Mouse (Mus musculus) intestine, postnatal 0 days (tissue): ENCODE measurements around the gene Rec8. TPM values are rescaled to one million over a fixed set of nuclear protein-coding genes. Genes with fewer than 3 reads are reported as not detected.

Experiments
- ATAC-seq: fragments of 200-750 bp; cut with Nextera tagmentation; 2 replicates; pipeline ENCODE4 v1.8.0; 2017; ENCODE audit warnings: mild to moderate bottlenecking, moderate TSS enrichment, moderate library complexity
- H3K27ac ChIP-seq: fragments of 300-500 bp; sonication (generic); 2 replicates; pipeline ENCODE4 v1.5.1; 2014; ENCODE audit warnings: mild to moderate bottlenecking, low read depth, low read length, moderate library complexity
- H3K27me3 ChIP-seq: fragments of 300-500 bp; sonication (generic); replicated peaks from 2 replicates; pipeline ENCODE4 v1.6.1; 2014; ENCODE audit warnings: low read length, mixed read lengths; ENCODE audit not compliant: control insufficient read depth, insufficient read depth
- H3K36me3 ChIP-seq: fragments of 300-500 bp; sonication (generic); 2 replicates; pipeline ENCODE4 v1.6.1; 2014; ENCODE audit warnings: mild to moderate bottlenecking, moderate library complexity; ENCODE audit not compliant: control insufficient read depth, insufficient read depth
- H3K4me1 ChIP-seq: fragments of 300-500 bp; sonication (generic); replicated peaks from 2 replicates; pipeline ENCODE4 v1.6.1; 2014; ENCODE audit warnings: antibody characterized with exemption, low read length, mixed read lengths; ENCODE audit not compliant: control insufficient read depth, insufficient read depth
- H3K4me2 ChIP-seq: fragments of 300-500 bp; sonication (generic); replicated peaks from 2 replicates; pipeline ENCODE4 v1.6.1; 2014; ENCODE audit warnings: low read depth, mild to moderate bottlenecking, moderate library complexity
- H3K4me3 ChIP-seq: fragments of 300-500 bp; sonication (generic); 2 replicates; pipeline ENCODE4 v1.5.1; 2014; ENCODE audit warnings: low read depth, low read length
- H3K9ac ChIP-seq: fragments of 300-500 bp; sonication (generic); 2 replicates; pipeline ENCODE4 v1.6.1; 2014; ENCODE audit warnings: mild to moderate bottlenecking, low read depth, low read length
- H3K9me3 ChIP-seq: fragments of 300-500 bp; sonication (generic); 2 replicates; pipeline ENCODE4 v1.6.1; 2016; ENCODE audit warnings: mixed run types; ENCODE audit not compliant: control insufficient read depth
- CTCF ChIP-seq: sonication (generic); IDR thresholded peaks from 2 replicates; pipeline ENCODE4 v1.5.1; 2016; ENCODE audit warnings: low read depth, mild to moderate bottlenecking, control low read depth, antibody characterized with exemption, moderate library complexity
- WGBS: fragments of 180-500 bp; shearing (Covaris S2); extraction: QIAGEN DNeasy Blood & Tissue Kit; methylation state at CpG from one replicate; pipeline ENCODE4 v1.1.7; 2014; 5-methylcytosine and 5-hydroxymethylcytosine counted together
- polyA plus RNA-seq: library from polyadenylated mRNA; unstranded; fragments of >200 nt; fragmentation: Nextera tagmentation; extraction: Ambion mirVana; gene quantifications from 2 replicates; pipeline ENCODE4 v1.2.1, GENCODE M21; 2015

The Rec8 gene
- polyA plus RNA-seq, 1 experiment from 2014 or later = 30.1 TPM

- no peaks in the 10 kb centered on the region for H3K9me3 ChIP-seq
- H3K4me2 ChIP-seq = peak within 1 kb of the TSS; percentile 66
- H3K27me3 ChIP-seq = no peaks in the 10 kb centered on the region
- ATAC-seq = peak; percentile 85
- H3K27ac ChIP-seq = peak within 1 kb of the TSS; percentile 97
- peak; percentile 44 for TF ChIP-seq CTCF
- H3K9ac ChIP-seq = peak within 1 kb of the TSS; percentile 91
- under 1% methylated on average over 88 of the region's 89 CpGs for WGBS
- H3K4me3 ChIP-seq = peak within 1 kb of the TSS; percentile 90
- H3K4me1 ChIP-seq = no peaks in the 10 kb centered on the region
- peaks cover 23% of the 10 kb centered on the region for H3K36me3 ChIP-seq
These were observed 25.4 kb downstream of the Rec8 start, which contains the start of gene Tm9sf1 for GRCm38 (mm10) chr14:55643060-55643907. Gene Tm9sf1 (minus strand): TSS chr14:55643806.

DNA sequence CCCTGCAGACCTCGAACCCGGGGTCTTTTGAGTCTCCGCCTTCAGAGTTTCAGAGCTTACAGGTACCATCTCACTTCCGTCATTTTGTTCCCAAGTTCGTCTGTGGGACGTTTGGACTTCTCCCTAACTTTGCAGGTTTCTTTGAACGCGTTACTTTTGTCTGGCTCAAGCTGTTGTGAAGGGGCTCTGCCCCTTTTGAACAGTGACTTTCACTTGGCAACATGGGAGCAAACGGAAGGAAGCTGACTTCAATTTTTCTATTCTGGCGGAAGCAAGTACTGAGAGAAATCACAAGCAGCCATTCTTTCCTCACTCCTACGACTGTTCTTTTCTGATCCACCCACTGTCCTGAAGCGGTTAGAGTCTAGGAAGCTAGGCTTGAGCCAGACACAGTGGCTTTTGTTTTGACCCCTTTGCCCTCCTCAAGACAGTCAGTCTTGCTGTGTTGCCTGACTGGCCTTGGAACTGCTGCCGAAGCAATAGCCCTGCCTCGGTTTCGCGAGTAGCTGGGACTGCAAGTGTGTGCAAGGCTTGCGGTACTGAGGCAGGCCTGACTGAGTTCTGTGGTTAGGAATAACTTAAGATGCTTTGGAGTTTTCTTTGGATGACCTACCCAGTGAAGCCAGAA is 26.5 kb downstream of the Rec8 start:
- 10% methylated on average over 17 of the region's 17 CpGs for WGBS
- peak overlapping the region; percentile 91; the same call in 1 of the 2 replicates for H3K9ac ChIP-seq
- ATAC-seq = no peak
- no peaks in the 10 kb centered on the region for H3K27me3 ChIP-seq
- H3K9me3 ChIP-seq = no peaks in the 10 kb centered on the region
- H3K27ac ChIP-seq = peak overlapping the region; percentile 97
- no peak for TF ChIP-seq CTCF
- peaks cover 13% of the 10 kb centered on the region; the same call in 1 of the 2 replicates for H3K36me3 ChIP-seq
- peak overlapping the region; percentile 66 for H3K4me2 ChIP-seq
- peak overlapping the region; percentile 90 for H3K4me3 ChIP-seq
- no peaks in the 10 kb centered on the region for H3K4me1 ChIP-seq

- Histone ChIP-seq H3K4me3 (no peak within 1 kb of the TSS), H3K36me3 (no peaks in the 10 kb centered on the region), H3K27ac (no peak within 1 kb of the TSS), H3K4me2 (no peak within 1 kb of the TSS), H3K4me1 (no peaks in the 10 kb centered on the region), H3K9ac (no peak within 1 kb of the TSS), H3K27me3 (no peaks in the 10 kb centered on the region), H3K9me3 (no peaks in the 10 kb centered on the region)
- 89% methylated on average over 2 of the region's 2 CpGs for WGBS
- no peak for ATAC-seq
- TF ChIP-seq CTCF = no peak
These were observed 32.0 kb downstream of the Rec8 start, which contains the start of gene Tssk4 for GRCm38 (mm10) chr14:55649884-55650283. Gene Tssk4 (plus strand): TSS chr14:55650184.

DNA sequence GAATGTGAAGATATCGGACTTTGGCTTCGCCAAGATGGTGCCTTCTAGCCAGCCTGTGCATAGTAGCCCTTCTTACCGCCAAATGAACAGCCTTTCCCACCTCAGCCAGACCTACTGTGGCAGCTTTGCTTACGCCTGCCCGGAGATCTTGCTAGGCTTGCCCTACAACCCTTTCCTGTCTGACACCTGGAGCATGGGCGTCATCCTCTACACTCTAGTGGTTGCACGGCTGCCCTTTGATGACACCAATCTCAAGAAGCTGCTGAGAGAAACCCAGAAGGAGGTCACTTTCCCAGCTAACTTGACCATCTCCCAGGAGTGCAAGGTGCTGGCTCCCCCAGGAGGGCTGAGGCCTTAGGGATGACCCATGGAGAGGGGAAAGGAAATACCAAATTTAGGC is 33.7 kb downstream of the Rec8 start:
- Histone ChIP-seq H3K4me2 (no peak overlapping the region), H3K4me3 (no peak overlapping the region), H3K9me3 (no peaks in the 10 kb centered on the region), H3K27ac (no peak overlapping the region), H3K36me3 (no peaks in the 10 kb centered on the region), H3K9ac (no peak overlapping the region), H3K4me1 (no peaks in the 10 kb centered on the region), H3K27me3 (no peaks in the 10 kb centered on the region)
- no peak for ATAC-seq
- 88% methylated on average over 7 of the region's 7 CpGs for WGBS
- no peak for TF ChIP-seq CTCF

DNA sequence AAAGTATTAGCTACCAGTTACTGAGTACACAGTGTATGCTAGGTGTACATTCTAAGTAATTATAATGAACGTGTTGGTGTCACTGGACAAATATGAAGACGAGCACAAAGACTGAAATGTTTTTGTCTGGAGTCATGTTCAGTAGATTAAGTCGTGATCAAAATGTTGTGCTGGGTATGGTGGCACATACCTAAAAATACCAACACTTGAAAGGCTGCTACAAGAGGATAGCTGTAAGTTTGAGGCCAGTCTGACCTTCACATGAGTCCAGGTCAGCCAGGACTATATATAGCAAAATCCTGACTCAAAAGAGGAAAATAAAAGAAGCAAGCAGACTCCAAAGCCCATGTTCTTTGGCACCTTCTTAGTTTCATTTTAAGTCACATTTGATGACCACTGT is 39.1 kb downstream of the Rec8 start:
- Histone ChIP-seq H3K4me2 (no peak overlapping the region), H3K4me3 (no peak overlapping the region), H3K9me3 (no peaks in the 10 kb centered on the region), H3K4me1 (0 out of 2 replicates have a peak, but pooled peaks cover 4% of the 10 kb centered on the region), H3K36me3 (no peaks in the 10 kb centered on the region), H3K27me3 (no peaks in the 10 kb centered on the region), H3K9ac (no peak overlapping the region), H3K27ac (no peak overlapping the region)
- ATAC-seq = no peak
- WGBS = 82% methylated on average over 3 of the region's 3 CpGs
- TF ChIP-seq CTCF = no peak

DNA sequence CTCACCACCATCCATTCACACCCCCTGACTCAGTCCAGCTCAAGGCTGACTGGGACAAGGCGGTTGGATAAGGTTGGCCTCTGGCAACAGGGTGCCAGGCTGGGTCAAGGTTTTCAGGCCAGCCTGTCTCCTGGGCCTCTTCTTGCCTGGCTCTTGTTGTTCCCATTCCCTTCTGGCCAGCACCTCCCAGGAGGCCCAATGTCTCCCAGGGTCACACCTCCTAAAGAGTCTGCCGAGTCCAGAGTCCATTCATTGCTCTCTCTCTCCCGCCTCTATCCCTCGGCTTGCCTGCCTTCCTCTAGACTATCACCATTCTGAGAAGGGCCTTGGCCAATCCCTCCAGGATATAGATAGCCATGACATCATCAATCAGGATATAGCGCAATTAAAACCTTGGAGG is 40.2 kb downstream of the Rec8 start:
- peaks cover 4% of the 10 kb centered on the region for H3K36me3 ChIP-seq
- 42% methylated on average over 5 of the region's 5 CpGs for WGBS

More for the DNA sequence above, 40.2 kb downstream of the Rec8 start:
- no peak for TF ChIP-seq CTCF
- Histone ChIP-seq H3K4me1 (0 out of 2 replicates have a peak, but pooled peaks cover 4% of the 10 kb centered on the region), H3K9me3 (no peaks in the 10 kb centered on the region), H3K4me3 (no peak overlapping the region), H3K27me3 (no peaks in the 10 kb centered on the region), H3K4me2 (0 out of 2 replicates have a peak overlapping the region, but pooled peaks have one; percentile 0), H3K27ac (peak overlapping the region; percentile 87), H3K9ac (no peak overlapping the region)
- peak; percentile 96 for ATAC-seq
